Mouse (Mus musculus) brain, embryonic 14.5 days (tissue): ENCODE measurements at regions not wholly inside any gene's neighbourhood (a gene's known extent, or its start where the extent isn't known, plus 50 kb on each side); places are given as distances from the start of the nearest gene placed in this dataset.
"Not testable (repeated sequence)": the region's sequence is repeated elsewhere in the genome, so short reads cannot be mapped to it uniquely, and the experiment has no call there.

Experiments
- DNase-seq: peaks from one replicate; pipeline ENCODE4 v3.0.0-alpha.2; 2011; ENCODE audit warnings: low read depth
- CTCF ChIP-seq: fragments of 200-500 bp; IDR thresholded peaks from 2 replicates; pipeline ENCODE4 v1.5.1; 2012; ENCODE audit warnings: inconsistent platforms, mild to moderate bottlenecking, moderate library complexity, borderline replicate concordance; ENCODE audit not compliant: insufficient read depth, insufficient read length; ENCODE audit errors: extremely low read depth
- POLR2A ChIP-seq: fragments of 200-500 bp; IDR thresholded peaks from 2 replicates; pipeline ENCODE4 v1.6.1; 2012; ENCODE audit warnings: mild to moderate bottlenecking, inconsistent platforms, borderline replicate concordance; ENCODE audit not compliant: poor library complexity, insufficient read depth, insufficient read length, severe bottlenecking; ENCODE audit errors: extremely low read depth

DNA sequence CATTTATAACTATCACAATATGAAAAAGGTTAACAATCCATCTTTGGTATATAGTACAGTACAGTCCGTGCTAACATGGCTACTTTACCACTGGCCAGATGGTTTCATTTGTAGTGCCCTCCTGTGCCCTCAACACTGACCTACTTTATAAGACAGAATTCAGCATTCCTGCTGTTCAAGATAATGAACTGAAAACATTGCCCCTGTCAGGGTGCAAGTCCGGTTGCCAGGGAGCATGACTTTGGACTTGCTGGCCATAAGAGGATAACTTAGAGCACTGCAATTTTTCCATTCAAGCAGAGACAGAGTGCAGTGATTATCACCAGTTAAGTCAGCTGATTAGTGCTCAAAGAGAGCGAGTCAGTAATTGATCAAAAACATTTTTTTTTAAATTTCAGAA, 169.3 kb downstream of the Impad1 start:
- TF ChIP-seq POLR2A (no peak), CTCF (no peak)
- no peak for DNase-seq

- DNase-seq: not testable (repeated sequence)
Measured at GRCm38 (mm10) chr4:4620135-4620534, 173.0 kb downstream of the Impad1 start.

GRCm38 (mm10) chr4:4614577-4614976, 178.6 kb downstream of the Impad1 start:
- no peak for DNase-seq
- TF ChIP-seq CTCF: no peak
- TF ChIP-seq POLR2A: no peak
